ENCODE assay signal across 8 mouse cellular contexts in genomic region chr4:9184451-9185121, GRCm38 (mm10).
DNase-seq lines count a peak whose midpoint lies in the region; ATAC-seq and TF ChIP-seq lines count a peak whose summit lies in the region.

No protein-coding gene starts in this region.

- no peaks in the 10 kb centered on the region for H3K36me3 ChIP-seq in heart, embryonic 16.5 days (ENCODE audit: control insufficient read depth, insufficient read depth)
- no peaks in the 10 kb centered on the region for H3K36me3 ChIP-seq in liver, embryonic 12.5 days

- peak overlapping the region; percentile 68 for H3K9ac ChIP-seq in heart, embryonic 16.5 days (ENCODE audit: low read length)
- peak overlapping the region; percentile 31; the same call in 1 of the 2 replicates for H3K9ac ChIP-seq in liver, embryonic 12.5 days

- H3K27me3 ChIP-seq in heart, embryonic 16.5 days (ENCODE audit: control insufficient read depth, insufficient read depth, low read length): no peaks in the 10 kb centered on the region
- H3K27me3 ChIP-seq in liver, embryonic 12.5 days (replicated peaks): no peaks in the 10 kb centered on the region

- H3K4me1 ChIP-seq in heart, embryonic 16.5 days (ENCODE audit: control insufficient read depth, insufficient read depth, low read length): peaks cover 13% of the 10 kb centered on the region
- peaks cover 20% of the 10 kb centered on the region for H3K4me1 ChIP-seq in liver, embryonic 12.5 days

- WGBS in heart, embryonic 16.5 days: 2% methylated on average over 12 of the region's 12 CpGs
- WGBS in liver, embryonic 12.5 days (ENCODE audit: insufficient replicate concordance): under 1% methylated on average over 12 of the region's 12 CpGs

- DNase-seq in layer of hippocampus, adult 2 months (ENCODE audit: low spot score in 2 of 2): no peak
- no peak for DNase-seq in layer of hippocampus, postnatal 10 days (ENCODE audit: low spot score in 2 of 2)
- DNase-seq in embryo, embryonic 10 days (ENCODE audit: low spot score): peak; percentile 81
- DNase-seq in neural tube, embryonic 10.5 days (ENCODE audit: extremely low spot score, low spot score): peak; percentile 66
- DNase-seq in right cerebral cortex, postnatal 4 days: no peak
- DNase-seq in spleen, adult 18-20 months: no peak

- H3K27ac ChIP-seq in layer of hippocampus, adult 2 months: no peak overlapping the region
- peak overlapping the region; percentile 91 for H3K27ac ChIP-seq in heart, embryonic 16.5 days (ENCODE audit: low read length)
- H3K27ac ChIP-seq in liver, embryonic 12.5 days: no peak overlapping the region

- no peaks in the 10 kb centered on the region for H3K9me3 ChIP-seq in heart, embryonic 16.5 days (replicated peaks; ENCODE audit: control insufficient read depth, low read length)
- H3K9me3 ChIP-seq in liver, embryonic 12.5 days (replicated peaks): no peaks in the 10 kb centered on the region

- H3K4me3 ChIP-seq in layer of hippocampus, adult 2 months: peak overlapping the region; percentile 43
- H3K4me3 ChIP-seq in heart, embryonic 16.5 days (ENCODE audit: low read length): peak overlapping the region; percentile 44
- peak overlapping the region; percentile 27 for H3K4me3 ChIP-seq in liver, embryonic 12.5 days

- peak; percentile 91 for ATAC-seq in heart, embryonic 16.5 days (replicated peaks; ENCODE audit: extremely low read depth, insufficient read depth, low FRiP score)
- ATAC-seq in liver, embryonic 12.5 days: peak; percentile 64; the same call in 1 of the 2 replicates

- TF ChIP-seq CTCF in layer of hippocampus, adult 2 months (conservative IDR thresholded peaks at IDR 0.05): no peak

- H3K4me2 ChIP-seq in heart, embryonic 16.5 days (ENCODE audit: low read depth, low read length): peak overlapping the region; percentile 68
- H3K4me2 ChIP-seq in liver, embryonic 12.5 days: peak overlapping the region; percentile 63

Comparison
In these comparisons a context has a peak if more than half of its experiments do, and no peak if none do; other contexts are left out.
1. DNase-seq: peak in embryo, embryonic 10 days (single experiment) and neural tube, embryonic 10.5 days (single experiment); none in layer of hippocampus, adult 2 months (0 of 2), layer of hippocampus, postnatal 10 days (0 of 2), right cerebral cortex, postnatal 4 days (single experiment) and spleen, adult 18-20 months (0 of 2).
2. Peak in every context shown above with its lines, with median percentiles within 50 percentile points of each other: H3K4me3 ChIP-seq.